Mouse (Mus musculus) left cerebral cortex, adult 2 months (tissue): ENCODE measurements at regions not wholly inside any gene's neighbourhood (a gene's known extent, or its start where the extent isn't known, plus 50 kb on each side); places are given as distances from the start of the nearest gene placed in this dataset.

Experiments
- DNase-seq, 2 experiments: peaks; one replicate each; pipeline ENCODE4 v3.0.0; 2021 to 2022; ENCODE audit warnings: low spot score in 2 of 2, mixed read lengths in 1 of 2; ENCODE audit errors: extremely low spot score in 1 of 2
- H3K27ac ChIP-seq: fragments of 200-600 bp; 2 replicates; pipeline ENCODE4 v1.8.1; 2022
- H3K4me3 ChIP-seq: fragments of 200-600 bp; 2 replicates; pipeline ENCODE4 v1.8.1; 2022
- CTCF ChIP-seq: fragments of 200-600 bp; IDR thresholded peaks from 2 replicates; pipeline ENCODE4 v1.8.1; 2022; ENCODE audit warnings: antibody characterized with exemption, mild to moderate bottlenecking, moderate library complexity
- intact Hi-C: fragments of 180-260 bp; cut with DNase I; formaldehyde crosslinking; loops from one replicate; pipeline ENCODE4 v1.15.1; 2025

- Histone ChIP-seq H3K27ac (no peak overlapping the region), H3K4me3 (no peak overlapping the region)
- TF ChIP-seq CTCF = no peak
- intact Hi-C loops = loop anchor here (5.0 kb wide), 1 partner anchor 767 kb away; no protein-coding TSS in a partner anchor
- DNase-seq = no peak
These were observed 54.0 kb upstream of the Cerkl start for GRCm38 (mm10) chr2:79510485-79511094.

GRCm38 (mm10) chr2:79511108-79511507 is 54.5 kb upstream of the Cerkl start:
- intact Hi-C loops = loop anchor here (5.0 kb wide), 1 partner anchor 766 kb away; no protein-coding TSS in a partner anchor
- no peak for DNase-seq
- H3K27ac ChIP-seq = no peak overlapping the region
- H3K4me3 ChIP-seq = no peak overlapping the region
- no peak for TF ChIP-seq CTCF

- DNase-seq = peak; percentile 68
- no peak overlapping the region for H3K27ac ChIP-seq
- TF ChIP-seq CTCF = peak; percentile 85
- H3K4me3 ChIP-seq = no peak overlapping the region
- intact Hi-C loops = loop anchor here (1.0 to 5.0 kb wide), 3 partner anchors 135 to 766 kb away; no protein-coding TSS in a partner anchor
These were observed 55.2 kb upstream of the Cerkl start for GRCm38 (mm10) chr2:79511676-79512323.

GRCm38 (mm10) chr2:79512374-79512773 is 55.8 kb upstream of the Cerkl start:
- no peak for DNase-seq
- Histone ChIP-seq H3K4me3 (no peak overlapping the region), H3K27ac (no peak overlapping the region)
- TF ChIP-seq CTCF = no peak
- intact Hi-C loops = loop anchor here (1.0 to 5.0 kb wide), 3 partner anchors 134 to 765 kb away; no protein-coding TSS in a partner anchor

GRCm38 (mm10) chr2:79513726-79514125 is 57.1 kb upstream of the Cerkl start:
- no peak for DNase-seq
- TF ChIP-seq CTCF = no peak
- intact Hi-C loops = loop anchor here (5.0 kb wide), 1 partner anchor 764 kb away; no protein-coding TSS in a partner anchor
- H3K27ac ChIP-seq = no peak overlapping the region
- H3K4me3 ChIP-seq = no peak overlapping the region

- DNase-seq = no peak
- no peak for TF ChIP-seq CTCF
- intact Hi-C loops = no loop called here
- Histone ChIP-seq H3K4me3 (no peak overlapping the region), H3K27ac (no peak overlapping the region)
These were observed 61.6 kb upstream of the Cerkl start for GRCm38 (mm10) chr2:79518046-79518750.

GRCm38 (mm10) chr2:79519799-79520449 is 63.3 kb upstream of the Cerkl start:
- TF ChIP-seq CTCF = no peak
- Histone ChIP-seq H3K27ac (no peak overlapping the region), H3K4me3 (no peak overlapping the region)
- DNase-seq = no peak
- intact Hi-C loops = no loop called here

GRCm38 (mm10) chr2:79523441-79523840 is 66.9 kb upstream of the Cerkl start:
- no peak overlapping the region for H3K27ac ChIP-seq
- no peak for DNase-seq
- intact Hi-C loops = no loop called here
- no peak overlapping the region for H3K4me3 ChIP-seq
- no peak for TF ChIP-seq CTCF

GRCm38 (mm10) chr2:79527529-79527928 is 70.9 kb upstream of the Cerkl start:
- peak overlapping the region; percentile 47; the same call in 1 of the 2 replicates for H3K27ac ChIP-seq
- intact Hi-C loops = no loop called here
- no peak for DNase-seq
- TF ChIP-seq CTCF = no peak
- no peak overlapping the region for H3K4me3 ChIP-seq

GRCm38 (mm10) chr2:79528347-79528990 is 71.9 kb upstream of the Cerkl start:
- TF ChIP-seq CTCF = no peak
- intact Hi-C loops = no loop called here
- H3K27ac ChIP-seq = no peak overlapping the region

GRCm38 (mm10) chr2:79529185-79529584 is 72.6 kb upstream of the Cerkl start:
- Histone ChIP-seq H3K27ac (no peak overlapping the region), H3K4me3 (no peak overlapping the region)
- DNase-seq = no peak
- TF ChIP-seq CTCF = no peak
- intact Hi-C loops = no loop called here

More at GRCm38 (mm10) chr2:79528347-79528990, 71.9 kb upstream of the Cerkl start:
- no peak overlapping the region for H3K4me3 ChIP-seq
- no peak for DNase-seq
